Mouse (Mus musculus): ENCODE results near the gene Melk. TPM values are rescaled to one million over a fixed set of nuclear protein-coding genes. Genes with fewer than 3 reads are reported as not detected.

Melk gene
- polyA plus RNA-seq (2021; fragmentation: Nextera tagmentation): 0.49 and 0.61 TPM in 2 replicates
- long read RNA-seq, experiment 1, partial matches to known transcripts: 1 of 6 reads
- long read RNA-seq, experiment 1, other reads (novel, unspliced or antisense): 4 of 6 reads
- long read RNA-seq, experiment 2, partial matches to known transcripts: 1 of 2 reads
- long read RNA-seq, experiment 2, other reads (novel, unspliced or antisense): 1 of 2 reads

GRCm38 (mm10) chr4:44300781-44301750, at the start of gene Melk:
Gene Melk, plus strand, starts transcription at chr4:44300876.

Other genes with a start within 250 kb of the Melk start
- gene Gne, start 216.7 kb upstream of the Melk start, polyA plus RNA-seq (2021; fragmentation: Nextera tagmentation): 23.1 and 27.8 TPM in 2 replicates
- gene Rnf38, start 67.1 kb upstream of the Melk start, polyA plus RNA-seq (2021; fragmentation: Nextera tagmentation): 4.9 and 9.9 TPM in 2 replicates

All from left cerebral cortex, adult 6 months (tissue).